Mouse (Mus musculus) forebrain, embryonic 15.5 days (tissue): ENCODE results near the gene Trim65. TPM values are rescaled to one million over a fixed set of nuclear protein-coding genes. Genes with fewer than 3 reads are reported as not detected.

Source experiments
- ATAC-seq: fragments of 200-750 bp; cut with Nextera tagmentation; replicated peaks from 2 replicates; pipeline ENCODE4 v1.8.0; 2017; ENCODE audit warnings: mild to moderate bottlenecking, moderate TSS enrichment, moderate library complexity
- H3K27ac ChIP-seq: fragments of 300-500 bp; sonication (generic); replicated peaks from 2 replicates; pipeline ENCODE4 v1.5.1; 2015; ENCODE audit warnings: mild to moderate bottlenecking, inconsistent platforms
- H3K27me3 ChIP-seq: fragments of 300-500 bp; sonication (generic); 2 replicates; pipeline ENCODE4 v1.6.1; 2015; ENCODE audit warnings: inconsistent platforms
- H3K36me3 ChIP-seq: fragments of 300-500 bp; sonication (generic); 2 replicates; pipeline ENCODE4 v1.6.1; 2015; ENCODE audit warnings: mild to moderate bottlenecking, inconsistent platforms
- H3K4me1 ChIP-seq: fragments of 300-500 bp; sonication (generic); 2 replicates; pipeline ENCODE4 v1.6.1; 2015; ENCODE audit warnings: inconsistent platforms
- H3K4me2 ChIP-seq: fragments of 300-500 bp; sonication (generic); replicated peaks from 2 replicates; pipeline ENCODE4 v1.6.1; 2015; ENCODE audit warnings: mild to moderate bottlenecking, inconsistent platforms
- H3K4me3 ChIP-seq: fragments of 300-500 bp; sonication (generic); 2 replicates; pipeline ENCODE4 v1.5.1; 2015; ENCODE audit warnings: mild to moderate bottlenecking, inconsistent platforms
- H3K9ac ChIP-seq: fragments of 300-500 bp; sonication (generic); replicated peaks from 2 replicates; pipeline ENCODE4 v1.6.1; 2015; ENCODE audit warnings: mild to moderate bottlenecking, inconsistent platforms
- H3K9me3 ChIP-seq: fragments of 300-500 bp; sonication (generic); 2 replicates; pipeline ENCODE4 v1.6.1; 2016; ENCODE audit warnings: inconsistent platforms
- WGBS: fragments of 180-500 bp; shearing (Covaris S2); methylation state at CpG from one replicate; pipeline ENCODE4 v1.1.7; 2015; ENCODE audit warnings: mixed read lengths; 5-methylcytosine and 5-hydroxymethylcytosine counted together
- polyA plus RNA-seq: library from polyadenylated mRNA; unstranded; fragments of >200 nt; fragmentation: Nextera tagmentation; extraction: Ambion mirVana; gene quantifications from 2 replicates; pipeline ENCODE4 v1.2.1, GENCODE M21; 2015

Gene Trim65
- polyA plus RNA-seq, 1 experiment from 2014 or later: 1.9 TPM

DNA sequence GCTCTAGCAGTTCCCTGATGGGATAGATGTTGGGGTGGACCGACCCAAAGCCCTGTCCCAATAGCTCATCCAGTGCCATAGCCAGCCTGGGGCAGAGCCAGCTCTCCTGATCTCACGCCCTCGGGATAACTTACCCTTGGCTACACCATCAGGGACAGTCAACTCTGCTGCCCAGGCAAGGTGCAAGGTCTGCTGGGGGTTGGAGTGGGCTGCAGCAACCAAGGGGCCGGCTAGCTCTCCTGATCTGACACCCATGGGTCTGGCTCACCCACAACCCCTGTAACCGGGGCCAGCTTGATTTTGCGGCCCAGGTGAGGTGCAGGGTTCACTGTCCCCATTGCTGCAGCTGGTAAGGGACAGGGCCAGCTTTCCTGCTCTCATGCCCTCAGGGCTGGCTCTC is 39.3 kb downstream of the Trim65 start:
- WGBS: 88% methylated on average over 6 of the region's 6 CpGs

GRCm38 (mm10) chr11:116089545-116089944 is 41.4 kb downstream of the Trim65 start:
- Histone ChIP-seq H3K4me3 (no peak overlapping the region), H3K9ac (no peak overlapping the region), H3K4me1 (peaks cover 15% of the 10 kb centered on the region), H3K4me2 (no peak overlapping the region), H3K36me3 (no peaks in the 10 kb centered on the region), H3K27me3 (no peaks in the 10 kb centered on the region), H3K27ac (no peak overlapping the region), H3K9me3 (no peaks in the 10 kb centered on the region)
- WGBS: 94% methylated on average over 6 of the region's 6 CpGs
- ATAC-seq: no peak

More for the DNA sequence above, 39.3 kb downstream of the Trim65 start:
- Histone ChIP-seq H3K9ac (no peak overlapping the region), H3K4me2 (no peak overlapping the region), H3K9me3 (no peaks in the 10 kb centered on the region), H3K36me3 (no peaks in the 10 kb centered on the region), H3K27me3 (no peaks in the 10 kb centered on the region), H3K4me3 (no peak overlapping the region), H3K4me1 (peaks cover 4% of the 10 kb centered on the region; the same call in 1 of the 2 replicates), H3K27ac (no peak overlapping the region)
- no peak for ATAC-seq

- Histone ChIP-seq H3K36me3 (peaks cover under 1% of the 10 kb centered on the region; the same call in 1 of the 2 replicates), H3K4me3 (no peak overlapping the region), H3K9me3 (no peaks in the 10 kb centered on the region), H3K4me1 (peaks cover 15% of the 10 kb centered on the region), H3K27ac (no peak overlapping the region), H3K27me3 (no peaks in the 10 kb centered on the region), H3K4me2 (no peak overlapping the region), H3K9ac (no peak overlapping the region)
- WGBS: 88% methylated on average over 11 of the region's 11 CpGs
- ATAC-seq: no peak
Observed at GRCm38 (mm10) chr11:116088741-116089394, 42.1 kb downstream of the Trim65 start.

DNA sequence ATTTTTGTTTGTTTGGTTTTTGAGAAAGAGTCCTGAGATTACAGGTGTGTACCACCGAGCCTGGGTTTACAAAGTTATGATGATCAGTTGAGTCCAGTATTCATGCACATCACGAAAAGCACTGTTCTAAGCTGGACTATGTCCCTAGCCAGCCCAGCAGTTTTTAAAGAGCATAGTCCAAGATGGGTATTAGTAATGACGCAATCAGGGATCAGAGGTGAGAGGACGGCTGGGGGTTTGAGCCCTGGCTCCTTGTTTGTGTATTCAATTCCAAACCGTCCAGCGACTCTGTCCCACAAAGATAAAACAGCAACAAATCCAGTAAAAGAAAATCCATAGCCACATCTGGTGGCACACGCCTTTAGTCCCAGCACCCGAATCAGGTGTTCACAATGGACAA is 42.7 kb downstream of the Trim65 start:
- Histone ChIP-seq H3K4me3 (no peak overlapping the region), H3K9me3 (no peaks in the 10 kb centered on the region), H3K27me3 (no peaks in the 10 kb centered on the region), H3K4me2 (no peak overlapping the region), H3K27ac (no peak overlapping the region), H3K36me3 (peaks cover 7% of the 10 kb centered on the region), H3K9ac (no peak overlapping the region), H3K4me1 (peaks cover 15% of the 10 kb centered on the region)
- 89% methylated on average over 8 of the region's 8 CpGs for WGBS
- ATAC-seq: no peak

DNA sequence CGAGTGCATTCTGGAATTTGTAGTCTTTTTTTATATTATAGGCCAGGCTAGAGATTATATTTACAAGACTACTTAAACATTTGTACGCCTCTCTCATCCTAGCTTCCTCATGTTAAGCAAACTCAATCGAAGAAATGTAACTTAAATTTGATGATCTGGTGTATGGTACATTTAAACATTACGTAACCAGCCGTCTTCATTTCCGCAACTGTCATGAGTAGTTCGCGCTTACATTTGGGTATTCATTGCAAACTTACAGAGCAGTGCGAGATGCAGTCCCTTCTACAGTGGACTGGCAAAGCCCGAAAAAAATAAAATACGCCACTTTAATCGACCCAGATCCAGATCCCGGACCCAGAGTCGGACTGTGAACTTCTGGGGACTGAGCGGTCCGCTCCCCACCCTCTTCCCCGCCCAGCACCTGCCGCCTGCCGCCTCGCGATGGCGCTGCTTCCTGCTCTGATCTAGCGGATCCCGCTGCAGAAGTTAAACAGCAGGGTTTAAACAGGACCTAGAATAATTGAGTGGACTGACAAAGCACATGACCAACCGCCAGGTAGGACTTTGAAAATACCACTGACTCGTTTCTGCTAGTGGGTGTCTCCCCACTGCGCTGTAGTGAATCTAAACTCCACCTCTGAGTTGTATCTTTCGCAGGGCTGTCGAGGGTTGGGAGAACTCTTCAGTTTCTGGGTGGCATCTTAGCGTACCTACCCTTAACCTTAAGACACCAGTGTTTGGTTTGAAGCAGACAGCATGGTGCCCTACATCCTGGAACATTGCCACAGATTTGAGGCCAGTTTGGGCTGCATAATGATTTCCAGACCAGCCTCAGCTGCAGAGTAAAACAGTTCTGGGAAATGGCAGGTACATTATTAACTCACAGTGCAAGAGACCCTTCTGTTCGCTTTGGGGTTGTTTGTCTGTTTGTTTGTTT is 43.5 kb downstream of the Trim65 start:
- peaks cover 15% of the 10 kb centered on the region for H3K4me1 ChIP-seq
- no peaks in the 10 kb centered on the region for H3K27me3 ChIP-seq
- H3K36me3 ChIP-seq: peaks cover 12% of the 10 kb centered on the region
- peak; percentile 83 for ATAC-seq
- H3K4me3 ChIP-seq: peak overlapping the region; percentile 49
- H3K4me2 ChIP-seq: peak overlapping the region; percentile 54
- peak overlapping the region; percentile 75 for H3K27ac ChIP-seq
- no peaks in the 10 kb centered on the region for H3K9me3 ChIP-seq
- 4% methylated on average over 31 of the region's 31 CpGs for WGBS
- peak overlapping the region; percentile 39 for H3K9ac ChIP-seq

- ATAC-seq: peak; percentile 97
- no peaks in the 10 kb centered on the region for H3K9me3 ChIP-seq
- no peaks in the 10 kb centered on the region for H3K27me3 ChIP-seq
- H3K27ac ChIP-seq: peak within 1 kb of the TSS; percentile 86
- H3K4me1 ChIP-seq: peaks cover 15% of the 10 kb centered on the region
- peak within 1 kb of the TSS; percentile 47 for H3K9ac ChIP-seq
- WGBS: 5% methylated on average over 40 of the region's 43 CpGs
- H3K36me3 ChIP-seq: peaks cover 22% of the 10 kb centered on the region
- peak within 1 kb of the TSS; percentile 49 for H3K4me3 ChIP-seq
- H3K4me2 ChIP-seq: peak within 1 kb of the TSS; percentile 54
Observed at GRCm38 (mm10) chr11:116086258-116087193, 44.4 kb downstream of the Trim65 start, which contains the start of gene Wbp2. Gene Wbp2, minus strand, starts transcription at chr11:116086995.

DNA sequence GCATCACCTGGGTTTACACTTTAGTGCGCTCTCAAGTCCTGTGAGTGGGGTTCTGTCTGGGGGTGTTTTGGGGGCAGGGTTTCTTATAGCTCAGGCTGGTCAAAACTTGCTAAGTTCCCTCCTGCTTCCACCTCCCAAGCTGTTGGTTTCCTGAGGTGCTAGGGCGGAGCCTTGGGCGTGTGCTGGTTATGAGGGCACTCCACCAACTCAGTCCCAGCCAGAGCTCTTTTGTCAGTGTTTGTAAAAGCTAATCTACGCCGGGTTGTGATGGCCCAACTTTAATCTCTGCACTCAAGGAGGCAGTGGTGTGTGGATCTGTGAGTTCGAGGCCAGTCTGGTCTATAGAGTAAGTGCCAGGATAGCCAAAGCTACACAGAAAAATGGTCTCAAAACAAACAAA is 46.8 kb downstream of the Trim65 start:
- Histone ChIP-seq H3K9me3 (no peaks in the 10 kb centered on the region), H3K36me3 (peaks cover 44% of the 10 kb centered on the region), H3K4me1 (peaks cover 15% of the 10 kb centered on the region), H3K27me3 (no peaks in the 10 kb centered on the region), H3K27ac (no peak overlapping the region), H3K4me3 (no peak overlapping the region), H3K4me2 (no peak overlapping the region), H3K9ac (no peak overlapping the region)
- 94% methylated on average over 6 of the region's 6 CpGs for WGBS
- no peak for ATAC-seq

- ATAC-seq: no peak
Observed at GRCm38 (mm10) chr11:116083096-116083672, 47.7 kb downstream of the Trim65 start.

DNA sequence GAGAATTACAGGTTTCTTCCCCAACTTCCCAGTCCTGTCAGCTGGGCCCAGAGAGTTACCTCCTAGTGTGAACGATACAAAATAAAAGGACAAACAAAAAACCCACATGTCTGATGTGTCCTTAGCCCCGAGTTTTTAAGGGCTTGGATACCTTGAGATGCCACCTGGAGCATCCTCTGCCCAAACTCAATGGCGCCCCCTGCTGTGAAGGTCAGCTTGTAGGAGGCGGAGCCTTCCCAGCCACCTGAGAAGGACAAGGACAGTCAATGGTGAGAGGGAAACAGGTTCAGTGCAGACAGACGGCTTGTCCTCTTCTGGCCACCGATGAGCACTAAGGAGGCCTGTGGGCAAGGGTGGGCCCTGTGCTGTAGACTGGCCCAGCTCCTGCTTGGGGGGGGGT is 49.8 kb downstream of the Trim65 start:
- H3K4me1 ChIP-seq: peaks cover 15% of the 10 kb centered on the region
- WGBS: 73% methylated on average over 6 of the region's 6 CpGs
- no peak overlapping the region for H3K27ac ChIP-seq
- H3K9ac ChIP-seq: no peak overlapping the region
- H3K36me3 ChIP-seq: peaks cover 47% of the 10 kb centered on the region
- ATAC-seq: no peak
- H3K4me3 ChIP-seq: no peak overlapping the region
- no peaks in the 10 kb centered on the region for H3K27me3 ChIP-seq
- no peak overlapping the region for H3K4me2 ChIP-seq
- H3K9me3 ChIP-seq: no peaks in the 10 kb centered on the region

More at GRCm38 (mm10) chr11:116083096-116083672, 47.7 kb downstream of the Trim65 start:
- Histone ChIP-seq H3K27me3 (no peaks in the 10 kb centered on the region), H3K9me3 (no peaks in the 10 kb centered on the region), H3K36me3 (peaks cover 47% of the 10 kb centered on the region), H3K4me1 (peaks cover 17% of the 10 kb centered on the region), H3K27ac (no peak overlapping the region), H3K9ac (no peak overlapping the region), H3K4me3 (no peak overlapping the region), H3K4me2 (no peak overlapping the region)
- WGBS: 90% methylated on average over 14 of the region's 14 CpGs

- Histone ChIP-seq H3K4me1 (peaks cover 7% of the 10 kb centered on the region; the same call in 1 of the 2 replicates), H3K9me3 (no peaks in the 10 kb centered on the region), H3K27ac (no peak overlapping the region), H3K9ac (no peak overlapping the region), H3K27me3 (no peaks in the 10 kb centered on the region), H3K36me3 (peaks cover 47% of the 10 kb centered on the region), H3K4me2 (no peak overlapping the region), H3K4me3 (no peak overlapping the region)
- no peak for ATAC-seq
- WGBS: 77% methylated on average over 10 of the region's 10 CpGs
Observed at GRCm38 (mm10) chr11:116079511-116079910, 51.4 kb downstream of the Trim65 start.

DNA sequence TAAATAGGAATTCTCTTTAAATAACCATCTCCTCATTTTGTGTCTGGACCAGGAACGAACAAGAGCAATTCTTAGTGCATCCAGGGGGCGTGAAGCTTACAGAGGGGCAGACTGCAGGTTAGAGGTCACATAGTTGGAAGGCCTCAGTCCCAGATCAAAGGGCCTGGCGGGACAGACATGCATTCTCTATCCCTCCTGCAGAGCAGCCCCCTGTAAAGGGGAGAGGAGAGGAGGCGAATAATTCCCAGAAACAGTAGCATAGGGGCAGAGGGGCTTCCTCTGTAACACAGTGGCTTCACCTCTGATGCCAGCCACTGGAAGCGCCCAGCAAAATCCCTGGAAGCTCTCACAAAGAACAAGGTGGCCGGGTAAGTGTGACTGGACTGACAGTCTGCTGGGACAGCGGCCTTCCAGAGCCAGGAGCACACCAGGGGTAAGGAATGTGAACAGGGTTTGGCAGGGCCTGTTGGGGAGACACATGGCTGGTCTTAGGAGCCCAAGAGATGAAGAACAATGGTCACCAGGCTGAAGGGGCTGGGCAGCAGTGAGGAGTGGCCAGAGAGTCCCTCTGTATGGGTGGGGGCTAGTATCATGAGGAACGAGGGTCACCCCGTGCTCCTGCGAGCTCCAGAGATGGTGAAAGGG is 52.1 kb downstream of the Trim65 start:
- no peaks in the 10 kb centered on the region for H3K27me3 ChIP-seq
- peaks cover 7% of the 10 kb centered on the region; the same call in 1 of the 2 replicates for H3K4me1 ChIP-seq
- no peak for ATAC-seq
- no peaks in the 10 kb centered on the region for H3K9me3 ChIP-seq
- H3K9ac ChIP-seq: no peak overlapping the region
- H3K4me3 ChIP-seq: no peak overlapping the region
- 40% methylated on average over 10 of the region's 10 CpGs for WGBS
- H3K27ac ChIP-seq: no peak overlapping the region
- H3K4me2 ChIP-seq: no peak overlapping the region
- H3K36me3 ChIP-seq: peaks cover 45% of the 10 kb centered on the region
